Mouse (Mus musculus): ENCODE measurements around the gene Gm21671.
"Not testable (repeated sequence)": the region's sequence is repeated elsewhere in the genome, so short reads cannot be mapped to it uniquely, and the experiment has no call there.

Gm21671 gene

GRCm38 (mm10) chr5:25954317-25954716, at the start of gene Gm21671:
Gene Gm21671 (minus strand): TSS chr5:25954417.
- not testable (repeated sequence) for DNase-seq

- DNase-seq, result not testable (repeated sequence)
These were observed 34.3 kb upstream of the Gm21671 start, which contains the start of gene Gm21698 for GRCm38 (mm10) chr5:25988550-25988949. Gene Gm21698 (minus strand): TSS chr5:25988650.

- not testable (repeated sequence) for DNase-seq
These were observed 18.3 kb upstream of the Gm21671 start, which contains the start of gene Gm21680 for GRCm38 (mm10) chr5:25972563-25972962. Gene Gm21680 (minus strand): TSS chr5:25972663.

- not testable (repeated sequence) for DNase-seq
These were observed 2.8 kb upstream of the Gm21671 start for GRCm38 (mm10) chr5:25957050-25957449.

GRCm38 (mm10) chr5:25956611-25957010, 2.4 kb upstream of the Gm21671 start:
- DNase-seq, result not testable (repeated sequence)

GRCm38 (mm10) chr5:25945391-25945790, 8.8 kb downstream of the Gm21671 start:
- not testable (repeated sequence) for DNase-seq

GRCm38 (mm10) chr5:25942281-25942680, 11.9 kb downstream of the Gm21671 start, which contains the start of gene Gm21663:
Gene Gm21663 (minus strand): TSS chr5:25942381.
- DNase-seq, result not testable (repeated sequence)
